In genomic region chr14:21985426-21985931, GRCm38 (mm10) we compare ENCODE assay signal across 8 mouse cellular contexts. TPM values are rescaled to one million over a fixed set of nuclear protein-coding genes. Genes with fewer than 3 reads are reported as not detected.
DNase-seq lines count a peak whose midpoint lies in the region; ATAC-seq and TF ChIP-seq lines count a peak whose summit lies in the region.

No protein-coding gene starts in this region.

- 8% methylated on average over 37 of the region's 37 CpGs for WGBS in heart, embryonic 15.5 days
- 1% methylated on average over 37 of the region's 37 CpGs for WGBS in limb, embryonic 10.5 days
- 8% methylated on average over 34 of the region's 37 CpGs for WGBS in midbrain, postnatal 0 days

- H3K27me3 ChIP-seq in megakaryocyte, embryonic 14.5 days (replicated peaks): peaks cover 92% of the 10 kb centered on the region
- H3K27me3 ChIP-seq in heart, embryonic 15.5 days: peaks cover 46% of the 10 kb centered on the region
- peaks cover 60% of the 10 kb centered on the region for H3K27me3 ChIP-seq in limb, embryonic 10.5 days (ENCODE audit: low read depth, poor library complexity, severe bottlenecking)
- peaks cover 27% of the 10 kb centered on the region for H3K27me3 ChIP-seq in midbrain, postnatal 0 days (ENCODE audit: insufficient read depth, low read length)

- peaks cover 81% of the 10 kb centered on the region for H3K4me1 ChIP-seq in megakaryocyte, embryonic 14.5 days
- peaks cover 61% of the 10 kb centered on the region for H3K4me1 ChIP-seq in heart, embryonic 15.5 days (replicated peaks)
- peaks cover 84% of the 10 kb centered on the region for H3K4me1 ChIP-seq in limb, embryonic 10.5 days
- H3K4me1 ChIP-seq in midbrain, postnatal 0 days (ENCODE audit: insufficient read depth, low read length): peaks cover 8% of the 10 kb centered on the region; the same call in 1 of the 2 replicates

- H3K9me3 ChIP-seq in megakaryocyte, embryonic 14.5 days: 0 out of 2 replicates have a peak, but pooled peaks cover 12% of the 10 kb centered on the region
- no peaks in the 10 kb centered on the region for H3K9me3 ChIP-seq in heart, embryonic 15.5 days (replicated peaks)
- H3K9me3 ChIP-seq in limb, embryonic 10.5 days (replicated peaks): no peaks in the 10 kb centered on the region
- H3K9me3 ChIP-seq in midbrain, postnatal 0 days (ENCODE audit: low read length): no peaks in the 10 kb centered on the region

- peak overlapping the region; percentile 94; the same call in 1 of the 2 replicates for H3K27ac ChIP-seq in heart, embryonic 15.5 days
- peak overlapping the region; percentile 98 for H3K27ac ChIP-seq in limb, embryonic 10.5 days
- H3K27ac ChIP-seq in midbrain, postnatal 0 days (ENCODE audit: low read depth, low read length): peak overlapping the region; percentile 34

- peak; percentile 66 for DNase-seq in embryo, embryonic 11 days
- DNase-seq in limb, embryonic 10.5 days (ENCODE audit: low spot score): peak; percentile 71
- no peak for DNase-seq in midbrain, postnatal 0 days (ENCODE audit: low spot score)
- no peak for DNase-seq in layer of hippocampus, adult 18-20 months (ENCODE audit: low spot score in 2 of 2)
- DNase-seq in left cerebral cortex, adult 11 months (ENCODE audit: low spot score): no peak

- no peaks in the 10 kb centered on the region for H3K36me3 ChIP-seq in megakaryocyte, embryonic 14.5 days (replicated peaks; ENCODE audit: low read length)
- H3K36me3 ChIP-seq in heart, embryonic 15.5 days: no peaks in the 10 kb centered on the region
- peaks cover 23% of the 10 kb centered on the region for H3K36me3 ChIP-seq in limb, embryonic 10.5 days
- no peaks in the 10 kb centered on the region for H3K36me3 ChIP-seq in midbrain, postnatal 0 days (ENCODE audit: insufficient read depth, low read length)

- peak overlapping the region; percentile 98 for H3K4me2 ChIP-seq in heart, embryonic 15.5 days
- H3K4me2 ChIP-seq in midbrain, postnatal 0 days (ENCODE audit: low read depth, low read length, poor library complexity, severe bottlenecking): peak overlapping the region; percentile 91

- no peak for TF ChIP-seq CTCF in midbrain, postnatal 0 days (IDR thresholded peaks at IDR 0.05)

- no peak for ATAC-seq in megakaryocyte, adult 5-6 weeks (ENCODE audit: poor library complexity, severe bottlenecking)
- no peak for ATAC-seq in heart, embryonic 15.5 days (replicated peaks; ENCODE audit: insufficient number of reproducible peaks, insufficient read depth, low FRiP score, low read depth)
- no peak for ATAC-seq in midbrain, postnatal 0 days (ENCODE audit: low FRiP score)

- H3K4me3 ChIP-seq in megakaryocyte, embryonic 14.5 days (replicated peaks): peak overlapping the region; percentile 92
- peak overlapping the region; percentile 83 for H3K4me3 ChIP-seq in heart, embryonic 15.5 days
- H3K4me3 ChIP-seq in limb, embryonic 10.5 days: peak overlapping the region; percentile 85
- H3K4me3 ChIP-seq in midbrain, postnatal 0 days (ENCODE audit: low read depth, low read length): peak overlapping the region; percentile 78

- H3K9ac ChIP-seq in heart, embryonic 15.5 days: peak overlapping the region; percentile 75
- peak overlapping the region; percentile 74 for H3K9ac ChIP-seq in midbrain, postnatal 0 days (replicated peaks; ENCODE audit: low read length, poor library complexity, severe bottlenecking)

RNA-seq across cellular contexts. Expression of gene Zfp503, which starts 3.9 kb away (rescaled TPM):
- 0.77 and 1.3 TPM in 2 replicates for polyA plus RNA-seq in megakaryocyte, embryonic 14.5 days (2012; ENCODE audit: insufficient read depth, low replicate concordance)
- 0.39 and 0.65 TPM in 2 replicates for total RNA-seq in megakaryocyte, adult 5-6 weeks (2015)
- 0.51 TPM in 1 of 2 replicates, not detected in the other for total RNA-seq in megakaryocyte, adult 5-6 weeks (2017)
- 3.0 and 5.4 TPM in 2 replicates for polyA plus RNA-seq in heart, embryonic 15.5 days (2015; fragmentation: Nextera tagmentation; extraction: Ambion mirVana)
- polyA plus RNA-seq in limb, embryonic 10.5 days (2016; fragmentation: Nextera tagmentation; extraction: Ambion mirVana): 18.5 and 22.6 TPM in 2 replicates
- 9.1 and 10.1 TPM in 2 replicates for total RNA-seq in midbrain, postnatal 0 days (2014; rRNA removed)
- polyA plus RNA-seq in midbrain, postnatal 0 days (2015; fragmentation: Nextera tagmentation; extraction: Ambion mirVana): 4.2 and 4.3 TPM in 2 replicates
- 1 to 10 TPM; 3.6 to 4.1 TPM for total RNA-seq in layer of hippocampus, adult 18-20 months (2021)

RNA-seq across cellular contexts. Expression of gene Lrmda, which starts 34.0 kb away (rescaled TPM):
- 7.1 and 12.7 TPM in 2 replicates for polyA plus RNA-seq in megakaryocyte, embryonic 14.5 days (2012; ENCODE audit: insufficient read depth, low replicate concordance)
- 10.9 and 11.2 TPM in 2 replicates for total RNA-seq in megakaryocyte, adult 5-6 weeks (2015)
- total RNA-seq in megakaryocyte, adult 5-6 weeks (2017): 12.6 and 15.6 TPM in 2 replicates
- polyA plus RNA-seq in heart, embryonic 15.5 days (2015; fragmentation: Nextera tagmentation; extraction: Ambion mirVana): 0.70 and 0.83 TPM in 2 replicates
- 0.48 and 0.51 TPM in 2 replicates for polyA plus RNA-seq in limb, embryonic 10.5 days (2016; fragmentation: Nextera tagmentation; extraction: Ambion mirVana)
- not detected in 2 replicates for total RNA-seq in midbrain, postnatal 0 days (2014; rRNA removed)
- polyA plus RNA-seq in midbrain, postnatal 0 days (2015; fragmentation: Nextera tagmentation; extraction: Ambion mirVana): 0.34 and 0.35 TPM in 2 replicates
- total RNA-seq in layer of hippocampus, adult 18-20 months (2021): 1 to 10 TPM; 1.1 to 1.3 TPM

Comparison
In these comparisons a context has a peak if more than half of its experiments do, and no peak if none do; other contexts are left out.
1. DNase-seq: peak in embryo, embryonic 11 days (single experiment) and limb, embryonic 10.5 days (single experiment); none in midbrain, postnatal 0 days (single experiment), layer of hippocampus, adult 18-20 months (0 of 2) and left cerebral cortex, adult 11 months (single experiment).
2. H3K27ac ChIP-seq: peak in every context shown above with its lines; median percentile 98 in limb, embryonic 10.5 days; 94 in heart, embryonic 15.5 days; 34 in midbrain, postnatal 0 days.
3. Peak in every context shown above with its lines, with median percentiles within 50 percentile points of each other: H3K4me3 ChIP-seq.